Mouse (Mus musculus) lung, adult 2 months (tissue): ENCODE measurements around the gene Zscan20.

ENCODE experiments used
- CTCF ChIP-seq: fragments of 200-500 bp; IDR thresholded peaks from 2 replicates; pipeline ENCODE4 v1.5.1; 2011; ENCODE audit warnings: mild to moderate bottlenecking, low read length, control low read depth; ENCODE audit not compliant: insufficient read depth
- POLR2A ChIP-seq: fragments of 200-500 bp; IDR thresholded peaks from 2 replicates; pipeline ENCODE4 v1.6.1; 2011; ENCODE audit warnings: low read depth, mild to moderate bottlenecking, control low read depth, low read length, borderline replicate concordance; ENCODE audit errors: extremely low read depth

- TF ChIP-seq CTCF (no peak), POLR2A (no peak)
Measured at GRCm38 (mm10) chr4:128593286-128593685, 16.6 kb downstream of the Zscan20 start.
